Mouse (Mus musculus): Measurements from ENCODE around the gene Sfxn4.

DNA sequence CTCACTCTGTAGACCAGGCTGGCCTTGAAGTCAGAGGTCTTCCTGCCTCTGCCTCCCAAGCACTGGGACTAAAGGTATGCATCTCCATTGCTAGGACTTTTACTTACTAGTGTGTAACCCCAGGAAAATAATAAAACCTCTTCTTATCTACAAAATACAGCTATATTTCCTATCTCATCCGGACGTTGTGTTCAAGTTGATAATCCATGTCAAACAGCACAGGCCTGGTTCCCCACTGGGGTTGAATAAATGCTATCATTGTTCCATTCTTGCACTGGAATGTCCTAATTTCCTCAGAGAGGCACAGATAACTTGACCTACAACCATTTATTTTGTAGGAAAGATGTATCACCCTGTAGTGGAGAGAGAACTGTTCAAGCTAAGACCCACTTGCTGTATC, 26.4 kb upstream of the Sfxn4 start:
- TF ChIP-seq NRF1 (IDR thresholded peaks at IDR 0.05; ENCODE audit: low read depth, low read length): no peak
- TF ChIP-seq POLR2A (IDR thresholded peaks at IDR 0.05; ENCODE audit: low read depth, low read length): no peak
- no peak for TF ChIP-seq GABPA (IDR thresholded peaks at IDR 0.05; ENCODE audit: insufficient replicate concordance, low read depth, low read length)
- no peak for TF ChIP-seq CTCF (conservative IDR thresholded peaks at IDR 0.05 in 1 of 2, IDR thresholded peaks at IDR 0.05 in 1 of 2; ENCODE audit: low read depth in 2 of 2, low read length in 2 of 2)
- TF ChIP-seq POLR2AphosphoS2 (IDR thresholded peaks at IDR 0.05; ENCODE audit: low read depth, low read length): no peak
- TF ChIP-seq HCFC1 (IDR thresholded peaks at IDR 0.05; ENCODE audit: low read depth, low read length): no peak
- TF ChIP-seq BHLHE40 (IDR thresholded peaks at IDR 0.05; ENCODE audit: low read depth, low read length): no peak
- TF ChIP-seq RAD21 (IDR thresholded peaks at IDR 0.05; ENCODE audit: low read depth, low read length): no peak
